ENCODE assay signal across 25 mouse cellular contexts in genomic region chr6:14046560-14046959, GRCm38 (mm10).
DNase-seq lines count a peak whose midpoint lies in the region; ATAC-seq and TF ChIP-seq lines count a peak whose summit lies in the region.
"Had no signal": no experiment of that assay in that cellular context is flagged by ENCODE, and none has a peak within 500 bp of the region (broad histone marks: within the 10 kb centered on the region; RNA-seq: fewer than 3 reads in every experiment).

No protein-coding gene starts in this region.

- peak in 1 of 2 experiments; percentile 56; a peak in 1 of 4 replicates for TF ChIP-seq EP300 in MEL (IDR thresholded peaks at IDR 0.05; ENCODE audit: low read depth in 1 of 2, low read length in 2 of 2)

- no peak overlapping the region for H3K9ac ChIP-seq in MEL (ENCODE audit: control insufficient read depth, low read depth, low read length, poor library complexity, severe bottlenecking)
- H3K9ac ChIP-seq: embryonic facial prominence, embryonic 13.5 days; embryonic facial prominence, embryonic 15.5 days; forebrain, embryonic 12.5 days had no signal

- ATAC-seq in granulocyte monocyte progenitor cell, adult 5-6 weeks (replicated peaks; ENCODE audit: poor library complexity, severe bottlenecking) = peak; percentile 48; the same call in 1 of the 2 replicates
- ATAC-seq in megakaryocyte progenitor cell, adult 5-6 weeks (replicated peaks; ENCODE audit: poor library complexity) = peak; percentile 76
- ATAC-seq: CD4-positive, CD25-positive, alpha-beta regulatory T cell, adult 4 months; forebrain, embryonic 14.5 days; forebrain, embryonic 16.5 days had no signal

- peak; percentile 67 for DNase-seq in MEL (ENCODE audit: low read depth, low spot score)
- no peak for DNase-seq in cerebellum, adult 9-10 months
- DNase-seq in gastrocnemius, adult 2 months = no peak
- DNase-seq in heart, postnatal 14 days = no peak
- DNase-seq: adrenal gland, postnatal 10 days; adrenal gland, postnatal 25 days; B cell, adult 2 months; cerebellum, adult 11 months; cerebellum, adult 18-20 months; cerebellum, adult 8-10 months; cerebellum, postnatal 10 days; cerebellum, postnatal 25 days; embryo, embryonic 11 days had no signal

- H3K27me3 ChIP-seq in MEL (ENCODE audit: control insufficient read depth in 1 of 2, insufficient read depth in 2 of 2, low read length in 2 of 2) = no peaks in the 10 kb centered on the region
- H3K27me3 ChIP-seq: CH12.LX; embryonic facial prominence, embryonic 13.5 days; embryonic facial prominence, embryonic 15.5 days; forebrain, embryonic 12.5 days had no signal

- no peaks in the 10 kb centered on the region for H3K79me2 ChIP-seq in MEL (ENCODE audit: control insufficient read depth, insufficient read depth, low read length, poor library complexity)

- TF ChIP-seq RAD21 in MEL (IDR thresholded peaks at IDR 0.05; ENCODE audit: low read depth, low read length) = no peak

- H3K4me1 ChIP-seq in MEL (ENCODE audit: control insufficient read depth in 1 of 2, insufficient read depth in 2 of 2, low read length in 2 of 2) = peaks cover 0 to 3% of the 10 kb centered on the region in 2 experiments; a peak in 1 of 4 replicates
- H3K4me1 ChIP-seq: embryonic facial prominence, embryonic 13.5 days; embryonic facial prominence, embryonic 15.5 days; forebrain, embryonic 10.5 days; forebrain, embryonic 12.5 days had no signal

- no peak overlapping the region for H3K27ac ChIP-seq in MEL (ENCODE audit: control insufficient read depth, low read depth, low read length)
- no peak overlapping the region for H3K27ac ChIP-seq in gastrocnemius, adult 2 months
- H3K27ac ChIP-seq: embryonic facial prominence, embryonic 13.5 days; embryonic facial prominence, embryonic 15.5 days; forebrain, embryonic 10.5 days; forebrain, embryonic 12.5 days had no signal

- intact Hi-C loops in gastrocnemius, adult 2 months (cut with DNase I) = no loop called here
- intact Hi-C loops in heart, postnatal 14 days (cut with DNase I) = no loop called here

- H3K36me3 ChIP-seq in MEL (ENCODE audit: control insufficient read depth in 1 of 2, insufficient read depth in 2 of 2, low read length in 2 of 2) = no peaks in the 10 kb centered on the region
- H3K36me3 ChIP-seq: embryonic facial prominence, embryonic 13.5 days; embryonic facial prominence, embryonic 15.5 days; forebrain, embryonic 10.5 days; forebrain, embryonic 12.5 days; G1E had no signal

- no peaks in the 10 kb centered on the region for H3K9me3 ChIP-seq in MEL (replicated peaks; ENCODE audit: insufficient read depth, low read length)
- H3K9me3 ChIP-seq: embryonic facial prominence, embryonic 13.5 days; embryonic facial prominence, embryonic 15.5 days; forebrain, embryonic 10.5 days; forebrain, embryonic 12.5 days; G1E had no signal

- no peak overlapping the region for H3K4me3 ChIP-seq in MEL (ENCODE audit: control insufficient read depth in 1 of 2, insufficient read depth in 1 of 2, low read depth in 2 of 2, low read length in 2 of 2)
- H3K4me3 ChIP-seq in gastrocnemius, adult 2 months = no peak overlapping the region
- H3K4me3 ChIP-seq: embryonic facial prominence, embryonic 13.5 days; embryonic facial prominence, embryonic 15.5 days; erythroblast, embryonic 14.5 days; forebrain, embryonic 10.5 days; forebrain, embryonic 12.5 days had no signal

- TF ChIP-seq POLR2A in MEL (IDR thresholded peaks at IDR 0.05; ENCODE audit: control insufficient read depth in 1 of 2, insufficient read depth in 1 of 2, low read depth in 1 of 2, low read length in 2 of 2, poor library complexity in 1 of 2) = no peak

- no peak for TF ChIP-seq CTCF in MEL (IDR thresholded peaks at IDR 0.05 in 2 of 3, conservative IDR thresholded peaks at IDR 0.05 in 1 of 3; ENCODE audit: control insufficient read depth in 1 of 3, insufficient read depth in 1 of 3, low read depth in 2 of 3, low read length in 3 of 3, poor library complexity in 1 of 3, severe bottlenecking in 1 of 3)
- no peak for TF ChIP-seq CTCF in gastrocnemius, adult 2 months (IDR thresholded peaks at IDR 0.05)

TF ChIP-seq in MEL, 35 proteins besides CTCF, POLR2A, EP300 and RAD21:
- TF ChIP-seq E2F4 (IDR thresholded peaks at IDR 0.05; ENCODE audit: borderline replicate concordance, low read depth, low read length) (no peak), RCOR1 (IDR thresholded peaks at IDR 0.05; ENCODE audit: low read depth, low read length) (no peak), JUND (IDR thresholded peaks at IDR 0.05; ENCODE audit: low read depth, low read length) (no peak), MYC (IDR thresholded peaks at IDR 0.05; ENCODE audit: low read depth, low read length) (no peak), HCFC1 (IDR thresholded peaks at IDR 0.05; ENCODE audit: low read depth, low read length) (no peak), POLR2AphosphoS2 (IDR thresholded peaks at IDR 0.05; ENCODE audit: low read length) (no peak), ZKSCAN1 (IDR thresholded peaks at IDR 0.05; ENCODE audit: low read depth, low read length) (no peak), GABPA (IDR thresholded peaks at IDR 0.05; ENCODE audit: low read depth, low read length) (no peak), TAL1 (IDR thresholded peaks at IDR 0.05; ENCODE audit: low read length) (no peak), CHD2 (IDR thresholded peaks at IDR 0.05; ENCODE audit: low read length) (no peak), POLR2AphosphoS5 (IDR thresholded peaks at IDR 0.05; ENCODE audit: borderline replicate concordance, low read depth, low read length) (no peak), CHD1 (IDR thresholded peaks at IDR 0.05; ENCODE audit: low read depth, low read length) (no peak)
